Mouse (Mus musculus): ENCODE results near the gene Fem1a. TPM values are rescaled to one million over a fixed set of nuclear protein-coding genes. Genes with fewer than 3 reads are reported as not detected.
A peak's percentile ranks its signal among the peaks of the same experiment; 100 is the strongest.

The Fem1a gene
- total RNA-seq, 2 experiments from 2014 or later = 35.3 TPM

GRCm38 (mm10) chr17:56276643-56277566 lies 20.3 kb downstream of the Fem1a start, which contains the start of gene Ticam1:
Ticam1 (minus strand) TSS chr17:56276786.
- DNase-seq (ENCODE audit: low spot score in 2 of 2) = peak; percentile 61 to 85

GRCm38 (mm10) chr17:56277567-56277893 lies 20.9 kb downstream of the Fem1a start:
- no peak for DNase-seq (ENCODE audit: low spot score in 2 of 2)

GRCm38 (mm10) chr17:56278340-56278739 lies 21.7 kb downstream of the Fem1a start:
- DNase-seq (ENCODE audit: low spot score in 2 of 2) = no peak

- DNase-seq (ENCODE audit: low spot score in 2 of 2) = no peak
Observed at GRCm38 (mm10) chr17:56279481-56280155, 23.0 kb downstream of the Fem1a start.

- no peak for DNase-seq (ENCODE audit: low spot score in 2 of 2)
Observed at GRCm38 (mm10) chr17:56281193-56281592, 24.6 kb downstream of the Fem1a start.

GRCm38 (mm10) chr17:56282802-56283201 lies 26.2 kb downstream of the Fem1a start:
- DNase-seq (ENCODE audit: low spot score in 2 of 2) = peak in 1 of 2 experiments; percentile 67

- DNase-seq (ENCODE audit: low spot score in 2 of 2) = peak in 1 of 2 experiments; percentile 59
Observed at GRCm38 (mm10) chr17:56283316-56283715, 26.7 kb downstream of the Fem1a start.

- no peak for DNase-seq (ENCODE audit: low spot score in 2 of 2)
Observed at GRCm38 (mm10) chr17:56285995-56286394, 29.4 kb downstream of the Fem1a start.

GRCm38 (mm10) chr17:56287830-56288229 lies 31.2 kb downstream of the Fem1a start:
- DNase-seq (ENCODE audit: low spot score in 2 of 2) = no peak

- no peak for DNase-seq (ENCODE audit: low spot score in 2 of 2)
Observed at GRCm38 (mm10) chr17:56288866-56289265, 32.3 kb downstream of the Fem1a start.

- no peak for DNase-seq (ENCODE audit: low spot score in 2 of 2)
Observed at GRCm38 (mm10) chr17:56289371-56290331, 33.0 kb downstream of the Fem1a start.

GRCm38 (mm10) chr17:56290388-56291170 lies 34.0 kb downstream of the Fem1a start:
- DNase-seq (ENCODE audit: low spot score in 2 of 2) = peak in 1 of 2 experiments; percentile 79

- DNase-seq (ENCODE audit: low spot score in 2 of 2) = peak in 1 of 2 experiments; percentile 75
Observed at GRCm38 (mm10) chr17:56291171-56291511, 34.5 kb downstream of the Fem1a start.

GRCm38 (mm10) chr17:56291826-56292475 lies 35.3 kb downstream of the Fem1a start:
- DNase-seq (ENCODE audit: low spot score in 2 of 2) = no peak

- DNase-seq (ENCODE audit: low spot score in 2 of 2) = no peak
Observed at GRCm38 (mm10) chr17:56292531-56293222, 36.1 kb downstream of the Fem1a start, which contains the start of gene Plin3. Plin3 (minus strand) TSS chr17:56292873.

GRCm38 (mm10) chr17:56293291-56293690 lies 36.7 kb downstream of the Fem1a start:
- DNase-seq (ENCODE audit: low spot score in 2 of 2) = no peak

GRCm38 (mm10) chr17:56294241-56294640 lies 37.6 kb downstream of the Fem1a start:
- peak in 1 of 2 experiments; percentile 57 for DNase-seq (ENCODE audit: low spot score in 2 of 2)

GRCm38 (mm10) chr17:56296201-56296600 lies 39.6 kb downstream of the Fem1a start:
- DNase-seq (ENCODE audit: low spot score in 2 of 2) = no peak

GRCm38 (mm10) chr17:56298238-56298637 lies 41.6 kb downstream of the Fem1a start:
- no peak for DNase-seq (ENCODE audit: low spot score in 2 of 2)
